Mouse (Mus musculus): ENCODE data around the gene Wdr75. TPM values are rescaled to one million over a fixed set of nuclear protein-coding genes. Genes with fewer than 3 reads are reported as not detected.

The Wdr75 gene
- polyA plus RNA-seq (2015; fragmentation: Nextera tagmentation; extraction: Ambion mirVana), result 30.4 and 31.9 TPM in 2 replicates

GRCm38 (mm10) chr1:45794969-45795908, at the start of gene Wdr75:
TSS of gene Wdr75 (plus strand) at chr1:45795166.
- under 1% methylated on average over 70 of the region's 70 CpGs for WGBS
- Histone ChIP-seq H3K27ac (peak within 1 kb of the TSS; percentile 96), H3K4me1 (replicated peaks) (peaks cover 11% of the 10 kb centered on the region; the same call in 1 of the 2 replicates), H3K36me3 (peaks cover 10% of the 10 kb centered on the region), H3K9ac (peak within 1 kb of the TSS; percentile 94), H3K4me2 (peak within 1 kb of the TSS; percentile 78), H3K4me3 (peak within 1 kb of the TSS; percentile 99), H3K9me3 (replicated peaks) (no peaks in the 10 kb centered on the region), H3K27me3 (no peaks in the 10 kb centered on the region)
- ATAC-seq (replicated peaks; ENCODE audit: insufficient number of reproducible peaks, insufficient read depth, low FRiP score, low read depth), result peak; percentile 99

- no peaks in the 10 kb centered on the region for H3K27me3 ChIP-seq
- no peaks in the 10 kb centered on the region for H3K4me1 ChIP-seq (replicated peaks)
- no peak overlapping the region for H3K4me3 ChIP-seq
- H3K27ac ChIP-seq, result peak overlapping the region; percentile 24; the same call in 1 of the 2 replicates
- H3K9me3 ChIP-seq (replicated peaks), result no peaks in the 10 kb centered on the region
- H3K9ac ChIP-seq, result no peak overlapping the region
- H3K36me3 ChIP-seq, result no peaks in the 10 kb centered on the region
- no peak overlapping the region for H3K4me2 ChIP-seq
- ATAC-seq (replicated peaks; ENCODE audit: insufficient number of reproducible peaks, insufficient read depth, low FRiP score, low read depth), result 0 out of 2 replicates have a peak, but pooled peaks have one; percentile 39
These were observed 39.1 kb upstream of the Wdr75 start for GRCm38 (mm10) chr1:45755902-45756301.

GRCm38 (mm10) chr1:45756707-45757106, 38.3 kb upstream of the Wdr75 start:
- 0 out of 2 replicates have a peak overlapping the region, but pooled peaks have one; percentile 21 for H3K27ac ChIP-seq
- no peaks in the 10 kb centered on the region for H3K36me3 ChIP-seq
- H3K4me2 ChIP-seq, result no peak overlapping the region
- no peak overlapping the region for H3K4me3 ChIP-seq
- H3K9ac ChIP-seq, result no peak overlapping the region
- no peak for ATAC-seq (replicated peaks; ENCODE audit: insufficient number of reproducible peaks, insufficient read depth, low FRiP score, low read depth)
- no peaks in the 10 kb centered on the region for H3K27me3 ChIP-seq
- H3K9me3 ChIP-seq (replicated peaks), result no peaks in the 10 kb centered on the region
- H3K4me1 ChIP-seq (replicated peaks), result no peaks in the 10 kb centered on the region

- no peaks in the 10 kb centered on the region for H3K4me1 ChIP-seq (replicated peaks)
- H3K4me3 ChIP-seq, result no peak overlapping the region
- no peak overlapping the region for H3K27ac ChIP-seq
- WGBS, result 85% methylated on average over 1 of the region's 1 CpGs
- H3K36me3 ChIP-seq, result no peaks in the 10 kb centered on the region
- ATAC-seq (replicated peaks; ENCODE audit: insufficient number of reproducible peaks, insufficient read depth, low FRiP score, low read depth), result no peak
- no peak overlapping the region for H3K9ac ChIP-seq
- H3K9me3 ChIP-seq (replicated peaks), result no peaks in the 10 kb centered on the region
- no peaks in the 10 kb centered on the region for H3K27me3 ChIP-seq
- no peak overlapping the region for H3K4me2 ChIP-seq
These were observed 37.0 kb upstream of the Wdr75 start for GRCm38 (mm10) chr1:45758011-45758410.

GRCm38 (mm10) chr1:45760667-45761467, 34.1 kb upstream of the Wdr75 start:
- Histone ChIP-seq H3K27ac (peak overlapping the region; percentile 61), H3K4me1 (replicated peaks) (no peaks in the 10 kb centered on the region), H3K36me3 (no peaks in the 10 kb centered on the region), H3K4me3 (no peak overlapping the region), H3K9ac (no peak overlapping the region), H3K9me3 (replicated peaks) (no peaks in the 10 kb centered on the region), H3K4me2 (no peak overlapping the region), H3K27me3 (no peaks in the 10 kb centered on the region)
- no peak for ATAC-seq (replicated peaks; ENCODE audit: insufficient number of reproducible peaks, insufficient read depth, low FRiP score, low read depth)
- WGBS, result 28% methylated on average over 4 of the region's 4 CpGs

DNA sequence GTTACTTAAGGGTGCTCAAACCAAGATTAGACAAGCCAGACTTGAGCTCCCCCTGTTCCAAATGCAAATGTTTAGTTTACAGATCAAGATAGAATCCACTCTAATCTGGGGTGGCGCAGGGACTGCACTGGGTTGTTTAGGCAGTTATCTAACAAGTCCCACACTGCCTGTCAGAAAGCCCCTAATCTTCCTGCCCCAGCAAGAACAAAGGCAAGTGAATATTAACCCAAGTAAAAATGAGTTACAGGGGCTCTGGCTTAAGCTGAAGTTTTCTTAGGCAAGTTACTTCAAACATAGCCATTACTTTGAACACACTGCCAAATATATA, 33.5 kb upstream of the Wdr75 start:
- H3K9me3 ChIP-seq (replicated peaks), result no peaks in the 10 kb centered on the region
- H3K36me3 ChIP-seq, result no peaks in the 10 kb centered on the region
- peak overlapping the region; percentile 61 for H3K27ac ChIP-seq
- no peak overlapping the region for H3K9ac ChIP-seq
- no peaks in the 10 kb centered on the region for H3K4me1 ChIP-seq (replicated peaks)
- H3K4me3 ChIP-seq, result no peak overlapping the region
- H3K4me2 ChIP-seq, result no peak overlapping the region
- no peak for ATAC-seq (replicated peaks; ENCODE audit: insufficient number of reproducible peaks, insufficient read depth, low FRiP score, low read depth)
- WGBS, result 20% methylated on average over 1 of the region's 1 CpGs
- no peaks in the 10 kb centered on the region for H3K27me3 ChIP-seq

DNA sequence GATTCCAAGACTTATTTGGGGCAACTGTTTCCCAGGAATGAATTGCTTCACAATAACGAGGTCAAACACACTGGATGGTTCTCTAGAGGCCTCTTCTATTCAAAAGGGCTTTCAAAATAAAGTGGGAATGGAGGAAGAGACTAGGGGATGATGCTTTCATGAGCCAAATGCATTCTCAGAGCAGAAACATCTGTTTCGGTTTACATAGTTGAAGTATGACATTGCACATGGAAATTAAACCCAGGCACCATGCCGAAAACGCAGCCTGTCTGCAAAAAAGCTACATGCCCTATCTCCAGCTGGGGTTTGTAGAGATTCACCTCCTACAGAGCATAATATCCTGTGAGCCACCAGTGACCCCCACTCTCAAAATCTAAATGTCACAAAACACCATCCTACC, 29.3 kb upstream of the Wdr75 start:
- H3K36me3 ChIP-seq, result no peaks in the 10 kb centered on the region

DNA sequence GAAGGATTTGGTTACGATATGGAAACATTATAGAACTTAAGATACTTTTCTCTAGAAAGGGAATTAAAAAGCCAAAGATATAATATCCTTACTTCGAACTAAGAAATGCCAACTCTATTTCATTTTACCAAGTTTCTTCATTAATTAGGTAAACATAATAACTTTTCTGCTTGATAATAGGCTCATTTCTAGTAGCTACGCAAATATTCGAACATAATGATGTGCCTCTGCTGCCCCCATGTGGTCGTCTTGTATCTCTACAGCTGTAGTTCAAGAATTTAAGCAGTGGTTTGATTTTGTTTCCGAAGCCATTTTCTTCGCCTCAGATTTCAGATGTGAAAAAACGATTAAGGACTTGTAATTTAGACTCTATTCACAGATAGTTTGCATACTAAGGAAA, 28.8 kb upstream of the Wdr75 start:
- ATAC-seq (replicated peaks; ENCODE audit: insufficient number of reproducible peaks, insufficient read depth, low FRiP score, low read depth), result no peak
- 24% methylated on average over 8 of the region's 8 CpGs for WGBS

More for the DNA sequence above, 29.3 kb upstream of the Wdr75 start:
- Histone ChIP-seq H3K9ac (no peak overlapping the region), H3K4me2 (no peak overlapping the region), H3K4me3 (no peak overlapping the region), H3K27me3 (no peaks in the 10 kb centered on the region), H3K27ac (peak overlapping the region; percentile 55), H3K4me1 (replicated peaks) (no peaks in the 10 kb centered on the region), H3K9me3 (replicated peaks) (no peaks in the 10 kb centered on the region)
- WGBS, result 44% methylated on average over 4 of the region's 4 CpGs
- ATAC-seq (replicated peaks; ENCODE audit: insufficient number of reproducible peaks, insufficient read depth, low FRiP score, low read depth), result no peak

DNA sequence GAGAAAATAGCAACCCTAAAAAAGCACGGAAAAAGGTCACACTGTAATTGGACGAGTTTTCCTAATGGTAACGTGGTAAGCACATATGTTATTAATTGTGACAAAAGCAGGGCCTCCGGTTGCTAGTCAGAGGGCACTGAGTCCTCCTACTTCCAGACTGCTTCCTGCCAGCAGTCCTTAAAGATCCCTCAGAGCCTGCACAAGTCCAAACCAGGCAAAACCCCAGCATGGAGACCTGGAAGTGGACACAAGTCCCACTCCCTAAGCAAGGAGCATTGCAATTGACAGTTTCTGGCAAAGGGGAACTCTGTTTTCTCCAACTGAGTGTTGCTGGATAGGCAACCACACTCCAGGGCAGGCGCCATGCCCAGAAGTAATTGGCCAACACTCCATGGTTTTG, 27.4 kb upstream of the Wdr75 start:
- WGBS, result 57% methylated on average over 5 of the region's 5 CpGs
- no peak for ATAC-seq (replicated peaks; ENCODE audit: insufficient number of reproducible peaks, insufficient read depth, low FRiP score, low read depth)
- Histone ChIP-seq H3K4me3 (no peak overlapping the region), H3K9ac (no peak overlapping the region), H3K27me3 (no peaks in the 10 kb centered on the region), H3K27ac (no peak overlapping the region), H3K4me1 (replicated peaks) (no peaks in the 10 kb centered on the region), H3K36me3 (no peaks in the 10 kb centered on the region), H3K4me2 (no peak overlapping the region), H3K9me3 (replicated peaks) (no peaks in the 10 kb centered on the region)

More for the DNA sequence above, 28.8 kb upstream of the Wdr75 start:
- Histone ChIP-seq H3K9ac (no peak overlapping the region), H3K9me3 (replicated peaks) (no peaks in the 10 kb centered on the region), H3K27ac (peak overlapping the region; percentile 55), H3K4me3 (no peak overlapping the region), H3K4me1 (replicated peaks) (no peaks in the 10 kb centered on the region), H3K36me3 (no peaks in the 10 kb centered on the region), H3K27me3 (no peaks in the 10 kb centered on the region), H3K4me2 (0 out of 2 replicates have a peak overlapping the region, but pooled peaks have one; percentile 8)

DNA sequence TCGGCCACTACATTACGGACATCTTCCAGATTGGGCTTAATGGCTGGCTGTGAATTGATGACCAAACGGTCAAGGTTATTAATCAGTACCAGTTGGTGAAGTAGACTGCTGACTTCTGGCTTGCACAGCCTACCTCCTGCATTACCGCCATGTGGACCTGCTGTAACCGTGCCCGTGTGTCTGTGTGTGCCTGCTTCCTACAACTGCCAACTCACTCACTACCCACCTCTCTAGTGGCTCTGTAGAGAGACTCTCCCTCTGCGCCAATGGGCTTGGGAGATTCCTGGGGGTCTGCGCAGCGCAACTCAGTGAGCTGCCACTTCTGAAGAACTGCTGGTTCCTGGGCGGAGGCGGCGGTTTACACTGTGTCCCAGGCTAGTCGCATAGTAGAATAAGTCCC, 25.6 kb upstream of the Wdr75 start:
- no peaks in the 10 kb centered on the region for H3K4me1 ChIP-seq (replicated peaks)

DNA sequence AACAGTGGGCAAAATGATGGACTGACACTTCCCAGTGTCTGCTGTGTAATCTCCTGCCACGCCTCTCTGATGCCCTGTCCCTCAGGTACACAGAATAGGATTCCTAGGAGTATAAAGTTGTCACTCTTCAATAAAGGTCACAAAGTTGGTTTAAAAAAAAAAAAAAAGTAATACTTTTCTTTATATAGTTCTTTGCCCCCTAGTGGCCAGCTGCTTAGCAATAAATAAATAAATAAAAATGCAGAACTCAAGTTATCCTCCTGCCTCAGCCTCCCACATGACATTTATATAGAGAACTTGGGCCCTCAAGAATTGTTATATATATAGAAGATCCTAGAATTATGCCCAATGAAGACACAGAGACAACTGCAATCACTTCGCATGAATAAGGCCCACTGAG, 24.9 kb upstream of the Wdr75 start:
- H3K4me2 ChIP-seq, result no peak overlapping the region
- no peaks in the 10 kb centered on the region for H3K4me1 ChIP-seq (replicated peaks)
- H3K36me3 ChIP-seq, result no peaks in the 10 kb centered on the region

More for the DNA sequence above, 25.6 kb upstream of the Wdr75 start:
- H3K27me3 ChIP-seq, result no peaks in the 10 kb centered on the region
- no peak overlapping the region for H3K4me2 ChIP-seq
- no peak overlapping the region for H3K9ac ChIP-seq
- no peak overlapping the region for H3K4me3 ChIP-seq
- H3K27ac ChIP-seq, result no peak overlapping the region
- 93% methylated on average over 13 of the region's 13 CpGs for WGBS
- no peaks in the 10 kb centered on the region for H3K36me3 ChIP-seq
- H3K9me3 ChIP-seq (replicated peaks), result no peaks in the 10 kb centered on the region
- ATAC-seq (replicated peaks; ENCODE audit: insufficient number of reproducible peaks, insufficient read depth, low FRiP score, low read depth), result no peak

More for the DNA sequence above, 24.9 kb upstream of the Wdr75 start:
- Histone ChIP-seq H3K27ac (no peak overlapping the region), H3K27me3 (no peaks in the 10 kb centered on the region), H3K4me3 (no peak overlapping the region), H3K9ac (no peak overlapping the region), H3K9me3 (replicated peaks) (no peaks in the 10 kb centered on the region)
- no peak for ATAC-seq (replicated peaks; ENCODE audit: insufficient number of reproducible peaks, insufficient read depth, low FRiP score, low read depth)
- WGBS, result 87% methylated on average over 2 of the region's 2 CpGs

Measured in heart, embryonic 15.5 days (tissue).